14 mouse cellular contexts compared by ENCODE assay signal in genomic region chr5:36776021-36776575, GRCm38 (mm10). TPM values are rescaled to one million over a fixed set of nuclear protein-coding genes. Genes with fewer than 3 reads are reported as not detected.
DNase-seq lines count a peak whose midpoint lies in the region; ATAC-seq and TF ChIP-seq lines count a peak whose summit lies in the region.
"Had no signal": no experiment of that assay in that cellular context is flagged by ENCODE, and none has a peak within 500 bp of the region (broad histone marks: within the 10 kb centered on the region; RNA-seq: fewer than 3 reads in every experiment).

No protein-coding gene starts in this region.

- no peaks in the 10 kb centered on the region for H3K79me2 ChIP-seq in myocyte (ENCODE audit: control insufficient read depth, insufficient read depth)

- H3ac ChIP-seq in myocyte (ENCODE audit: control insufficient read depth, insufficient read length), result no peak overlapping the region

- no peak overlapping the region for H3K4me3 ChIP-seq in midbrain, embryonic 10.5 days
- H3K4me3 ChIP-seq in midbrain, embryonic 16.5 days (ENCODE audit: low read depth, low read length), result no peak overlapping the region
- no peak overlapping the region for H3K4me3 ChIP-seq in embryonic facial prominence, embryonic 10.5 days
- H3K4me3 ChIP-seq in myocyte, result no peak overlapping the region
- H3K4me3 ChIP-seq: lung, embryonic 15.5 days had no signal

- H3K9me3 ChIP-seq in midbrain, embryonic 10.5 days (replicated peaks), result peaks cover 13% of the 10 kb centered on the region; the same call in 1 of the 2 replicates
- H3K9me3 ChIP-seq in midbrain, embryonic 16.5 days (replicated peaks; ENCODE audit: control insufficient read depth, low read length, poor library complexity, severe bottlenecking), result no peaks in the 10 kb centered on the region; the same call in 1 of the 2 replicates
- H3K9me3 ChIP-seq in embryonic facial prominence, embryonic 10.5 days, result peaks cover 3% of the 10 kb centered on the region
- H3K9me3 ChIP-seq: lung, embryonic 15.5 days had no signal

- H3K36me3 ChIP-seq in midbrain, embryonic 10.5 days, result no peaks in the 10 kb centered on the region
- H3K36me3 ChIP-seq in midbrain, embryonic 16.5 days (ENCODE audit: control insufficient read depth, insufficient read depth, low read length), result no peaks in the 10 kb centered on the region
- H3K36me3 ChIP-seq in embryonic facial prominence, embryonic 10.5 days (replicated peaks), result no peaks in the 10 kb centered on the region
- H3K36me3 ChIP-seq in myocyte (ENCODE audit: control insufficient read depth, insufficient read depth), result no peaks in the 10 kb centered on the region
- H3K36me3 ChIP-seq: lung, embryonic 15.5 days had no signal

- H3K4me2 ChIP-seq in midbrain, embryonic 16.5 days (ENCODE audit: low read length), result no peak overlapping the region
- peak overlapping the region; percentile 18 for H3K4me2 ChIP-seq in myocyte (ENCODE audit: low read depth)
- H3K4me2 ChIP-seq: lung, embryonic 15.5 days had no signal

- H3K4me1 ChIP-seq in midbrain, embryonic 10.5 days, result peaks cover 11% of the 10 kb centered on the region
- no peaks in the 10 kb centered on the region for H3K4me1 ChIP-seq in midbrain, embryonic 16.5 days (ENCODE audit: control insufficient read depth, insufficient read depth, low read length)
- peaks cover 22% of the 10 kb centered on the region for H3K4me1 ChIP-seq in embryonic facial prominence, embryonic 10.5 days
- H3K4me1 ChIP-seq: lung, embryonic 15.5 days had no signal

- no peak for ATAC-seq in midbrain, embryonic 16.5 days
- ATAC-seq: hindbrain, embryonic 16.5 days had no signal

- no peak overlapping the region for H3K9ac ChIP-seq in midbrain, embryonic 16.5 days (ENCODE audit: low read depth, low read length)
- H3K9ac ChIP-seq: lung, embryonic 15.5 days had no signal

- WGBS in midbrain, embryonic 10.5 days, result 29% methylated on average over 9 of the region's 9 CpGs
- WGBS in midbrain, embryonic 16.5 days, result 24% methylated on average over 9 of the region's 9 CpGs
- WGBS in embryonic facial prominence, embryonic 10.5 days, result 13% methylated on average over 9 of the region's 9 CpGs

- H3K27me3 ChIP-seq in midbrain, embryonic 10.5 days (ENCODE audit: low read depth, poor library complexity, severe bottlenecking), result no peaks in the 10 kb centered on the region
- H3K27me3 ChIP-seq in midbrain, embryonic 16.5 days (ENCODE audit: control insufficient read depth, insufficient read depth, low read depth, low read length), result no peaks in the 10 kb centered on the region
- H3K27me3 ChIP-seq in embryonic facial prominence, embryonic 10.5 days (replicated peaks; ENCODE audit: low read depth, poor library complexity, severe bottlenecking), result no peaks in the 10 kb centered on the region
- H3K27me3 ChIP-seq in myocyte (ENCODE audit: control insufficient read depth, insufficient read depth, insufficient read length), result peaks cover 10% of the 10 kb centered on the region
- H3K27me3 ChIP-seq: lung, embryonic 15.5 days had no signal

- peak overlapping the region; percentile 39; the same call in 1 of the 2 replicates for H3K27ac ChIP-seq in midbrain, embryonic 10.5 days (replicated peaks)
- no peak overlapping the region for H3K27ac ChIP-seq in midbrain, embryonic 16.5 days (ENCODE audit: low read length)
- H3K27ac ChIP-seq in embryonic facial prominence, embryonic 10.5 days (replicated peaks), result peak overlapping the region; percentile 66
- H3K27ac ChIP-seq: lung, embryonic 15.5 days had no signal

- DNase-seq in embryo, embryonic 10.5 days (ENCODE audit: low spot score), result peak; percentile 42
- DNase-seq in embryo, embryonic 9.5 days (ENCODE audit: extremely low spot score), result no peak
- no peak for DNase-seq in midbrain, embryonic 10.5 days (ENCODE audit: low spot score)
- peak; percentile 58 for DNase-seq in embryonic facial prominence, embryonic 10.5 days (ENCODE audit: low spot score)
- no peak for DNase-seq in cerebellum, postnatal 10 days
- no peak for DNase-seq in thymus, postnatal 36 days
- DNase-seq: kidney, adult 18-20 months; kidney, postnatal 4 days; liver; right cerebral cortex, postnatal 25 days had no signal

- TF ChIP-seq POLR2A in myocyte (IDR thresholded peaks at IDR 0.05; ENCODE audit: insufficient read length, low read depth), result no peak

TF ChIP-seq in myocyte, 11 proteins besides CTCF, POLR2A, EP300 and RAD21:
- no peak for TF ChIP-seq MYOD1 (IDR thresholded peaks at IDR 0.05; ENCODE audit: control insufficient read depth in 1 of 3, insufficient read length in 2 of 3, low read depth in 2 of 3)

RNA-seq across cellular contexts. Expression of gene Mrfap1, which starts 20.5 kb away (rescaled TPM):
- 443 and 463 TPM in 2 replicates for polyA plus RNA-seq in midbrain, embryonic 10.5 days (2016; fragmentation: Nextera tagmentation; extraction: Ambion mirVana)
- polyA plus RNA-seq in midbrain, embryonic 16.5 days (2015; fragmentation: Nextera tagmentation; extraction: Ambion mirVana), result 278 and 289 TPM in 2 replicates
- 494 and 508 TPM in 2 replicates for polyA plus RNA-seq in embryonic facial prominence, embryonic 10.5 days (2016; fragmentation: Nextera tagmentation; extraction: Ambion mirVana)
- 263 TPM for polyA plus RNA-seq in myocyte (2012; fragmentation: generic; extraction: Trizol)

RNA-seq across cellular contexts. Expression of gene Bloc1s4, which starts 27.6 kb away (rescaled TPM):
- polyA plus RNA-seq in midbrain, embryonic 10.5 days (2016; fragmentation: Nextera tagmentation; extraction: Ambion mirVana), result 21.1 and 23.5 TPM in 2 replicates
- polyA plus RNA-seq in midbrain, embryonic 16.5 days (2015; fragmentation: Nextera tagmentation; extraction: Ambion mirVana), result 29.0 and 29.3 TPM in 2 replicates
- polyA plus RNA-seq in embryonic facial prominence, embryonic 10.5 days (2016; fragmentation: Nextera tagmentation; extraction: Ambion mirVana), result 20.5 and 24.2 TPM in 2 replicates
- polyA plus RNA-seq in myocyte (2012; fragmentation: generic; extraction: Trizol), result 20.3 TPM

RNA-seq across cellular contexts. Expression of gene Man2b2, which starts 54.4 kb away (rescaled TPM):
- 15.4 and 16.2 TPM in 2 replicates for polyA plus RNA-seq in midbrain, embryonic 10.5 days (2016; fragmentation: Nextera tagmentation; extraction: Ambion mirVana)
- 11.5 and 11.6 TPM in 2 replicates for polyA plus RNA-seq in midbrain, embryonic 16.5 days (2015; fragmentation: Nextera tagmentation; extraction: Ambion mirVana)
- polyA plus RNA-seq in embryonic facial prominence, embryonic 10.5 days (2016; fragmentation: Nextera tagmentation; extraction: Ambion mirVana), result 9.6 and 11.1 TPM in 2 replicates
- polyA plus RNA-seq in myocyte (2012; fragmentation: generic; extraction: Trizol), result 9.7 TPM

Comparison
In these comparisons a context has a peak if more than half of its experiments do, and no peak if none do; other contexts are left out.
1. DNase-seq: peak in embryo, embryonic 10.5 days (single experiment) and embryonic facial prominence, embryonic 10.5 days (single experiment); none in embryo, embryonic 9.5 days (single experiment), midbrain, embryonic 10.5 days (single experiment), cerebellum, postnatal 10 days (0 of 2) and thymus, postnatal 36 days (0 of 2).